Mouse (Mus musculus): ENCODE data around the gene Cbfa2t2. TPM values are rescaled to one million over a fixed set of nuclear protein-coding genes. Genes with fewer than 3 reads are reported as not detected.
A peak's percentile ranks its signal among the peaks of the same experiment; 100 is the strongest.

Gene Cbfa2t2
- total and polyA plus RNA-seq, 2 experiments: 4.3 to 7.3 TPM

GRCm38 (mm10) chr2:154433391-154433790 lies 2.9 kb upstream of the Cbfa2t2 start:
- H3K79me2 ChIP-seq (ENCODE audit: control insufficient read depth, insufficient read depth, low read length): peaks cover 5% of the 10 kb centered on the region; the same call in 1 of the 2 replicates
- no peak overlapping the region for H3K4me3 ChIP-seq (ENCODE audit: insufficient read depth, low read depth, low read length)
- no peak overlapping the region for H3K27ac ChIP-seq (replicated peaks; ENCODE audit: insufficient read depth, low read depth, low read length)
- 43% methylated on average over 3 of the region's 3 CpGs for WGBS
- no peaks in the 10 kb centered on the region for H3K27me3 ChIP-seq (ENCODE audit: control insufficient read depth, insufficient read depth, low read length)
- H3K9ac ChIP-seq (ENCODE audit: low read depth, low read length): no peak overlapping the region
- peaks cover 3% of the 10 kb centered on the region; the same call in 1 of the 2 replicates for H3K4me1 ChIP-seq (ENCODE audit: control insufficient read depth, insufficient read depth, low read length)
- H3K36me3 ChIP-seq (ENCODE audit: control insufficient read depth, insufficient read depth, low read length): no peaks in the 10 kb centered on the region
- peak; percentile 68 for DNase-seq (ENCODE audit: extremely low read depth, low read depth, low spot score)
- TF ChIP-seq POLR2A (IDR thresholded peaks at IDR 0.05; ENCODE audit: extremely low read depth, insufficient read depth, low read length): no peak
- no peak for TF ChIP-seq CTCF (IDR thresholded peaks at IDR 0.05; ENCODE audit: low read depth, low read length)

- TF ChIP-seq POLR2A (IDR thresholded peaks at IDR 0.05; ENCODE audit: extremely low read depth, insufficient read depth, low read length) (no peak), CTCF (IDR thresholded peaks at IDR 0.05; ENCODE audit: low read depth, low read length) (no peak)
- Histone ChIP-seq H3K4me1 (ENCODE audit: control insufficient read depth, insufficient read depth, low read length) (peaks cover 3% of the 10 kb centered on the region; the same call in 1 of the 2 replicates), H3K9ac (ENCODE audit: low read depth, low read length) (no peak overlapping the region), H3K36me3 (ENCODE audit: control insufficient read depth, insufficient read depth, low read length) (no peaks in the 10 kb centered on the region), H3K79me2 (ENCODE audit: control insufficient read depth, insufficient read depth, low read length) (peaks cover 11% of the 10 kb centered on the region; the same call in 1 of the 2 replicates), H3K27ac (replicated peaks; ENCODE audit: insufficient read depth, low read depth, low read length) (no peak overlapping the region), H3K27me3 (ENCODE audit: control insufficient read depth, insufficient read depth, low read length) (no peaks in the 10 kb centered on the region), H3K4me3 (ENCODE audit: insufficient read depth, low read depth, low read length) (no peak overlapping the region)
- no peak for DNase-seq (ENCODE audit: extremely low read depth, low read depth, low spot score)
- WGBS: 94% methylated on average over 7 of the region's 7 CpGs
Measured at GRCm38 (mm10) chr2:154434690-154435089, 1.6 kb upstream of the Cbfa2t2 start.

GRCm38 (mm10) chr2:154436076-154436457 lies 214 bp upstream of the Cbfa2t2 start:
- Histone ChIP-seq H3K79me2 (ENCODE audit: control insufficient read depth, insufficient read depth, low read length) (peaks cover 12% of the 10 kb centered on the region; the same call in 1 of the 2 replicates), H3K27me3 (ENCODE audit: control insufficient read depth, insufficient read depth, low read length) (no peaks in the 10 kb centered on the region), H3K27ac (replicated peaks; ENCODE audit: insufficient read depth, low read depth, low read length) (peak overlapping the region; percentile 43; the same call in 1 of the 2 replicates), H3K4me1 (ENCODE audit: control insufficient read depth, insufficient read depth, low read length) (peaks cover 5% of the 10 kb centered on the region; the same call in 1 of the 2 replicates), H3K9ac (ENCODE audit: low read depth, low read length) (no peak overlapping the region; the same call in 1 of the 2 replicates), H3K36me3 (ENCODE audit: control insufficient read depth, insufficient read depth, low read length) (no peaks in the 10 kb centered on the region), H3K4me3 (ENCODE audit: insufficient read depth, low read depth, low read length) (peak overlapping the region; percentile 48)
- 2% methylated on average over 44 of the region's 44 CpGs for WGBS
- TF ChIP-seq POLR2A (IDR thresholded peaks at IDR 0.05; ENCODE audit: extremely low read depth, insufficient read depth, low read length) (0 out of 2 replicates have a peak, but pooled peaks have one; percentile 17), CTCF (IDR thresholded peaks at IDR 0.05; ENCODE audit: low read depth, low read length) (no peak)
- DNase-seq (ENCODE audit: extremely low read depth, low read depth, low spot score): peak; percentile 85

- no peaks in the 10 kb centered on the region for H3K27me3 ChIP-seq (ENCODE audit: control insufficient read depth, insufficient read depth, low read length)
- no peaks in the 10 kb centered on the region for H3K36me3 ChIP-seq (ENCODE audit: control insufficient read depth, insufficient read depth, low read length)
- peak overlapping the region; percentile 88 for H3K9ac ChIP-seq (ENCODE audit: low read depth, low read length)
- H3K79me2 ChIP-seq (ENCODE audit: control insufficient read depth, insufficient read depth, low read length): peaks cover 15% of the 10 kb centered on the region; the same call in 1 of the 2 replicates
- TF ChIP-seq CTCF (IDR thresholded peaks at IDR 0.05; ENCODE audit: low read depth, low read length) (no peak), POLR2A (IDR thresholded peaks at IDR 0.05; ENCODE audit: extremely low read depth, insufficient read depth, low read length) (no peak)
- peak overlapping the region; percentile 86 for H3K27ac ChIP-seq (replicated peaks; ENCODE audit: insufficient read depth, low read depth, low read length)
- peaks cover 5% of the 10 kb centered on the region; the same call in 1 of the 2 replicates for H3K4me1 ChIP-seq (ENCODE audit: control insufficient read depth, insufficient read depth, low read length)
- no peak for DNase-seq (ENCODE audit: extremely low read depth, low read depth, low spot score)
- H3K4me3 ChIP-seq (ENCODE audit: insufficient read depth, low read depth, low read length): peak overlapping the region; percentile 85
- WGBS: 10% methylated on average over 7 of the region's 7 CpGs
Measured at GRCm38 (mm10) chr2:154437191-154437527, 878 bp downstream of the Cbfa2t2 start.

- Histone ChIP-seq H3K4me1 (ENCODE audit: control insufficient read depth, insufficient read depth, low read length) (peaks cover 5% of the 10 kb centered on the region; the same call in 1 of the 2 replicates), H3K36me3 (ENCODE audit: control insufficient read depth, insufficient read depth, low read length) (peaks cover 2% of the 10 kb centered on the region; the same call in 1 of the 2 replicates), H3K79me2 (ENCODE audit: control insufficient read depth, insufficient read depth, low read length) (peaks cover 30% of the 10 kb centered on the region), H3K4me3 (ENCODE audit: insufficient read depth, low read depth, low read length) (no peak overlapping the region), H3K27me3 (ENCODE audit: control insufficient read depth, insufficient read depth, low read length) (no peaks in the 10 kb centered on the region), H3K9ac (ENCODE audit: low read depth, low read length) (no peak overlapping the region), H3K27ac (replicated peaks; ENCODE audit: insufficient read depth, low read depth, low read length) (no peak overlapping the region)
- no peak for DNase-seq (ENCODE audit: extremely low read depth, low read depth, low spot score)
- TF ChIP-seq POLR2A (IDR thresholded peaks at IDR 0.05; ENCODE audit: extremely low read depth, insufficient read depth, low read length) (no peak), CTCF (IDR thresholded peaks at IDR 0.05; ENCODE audit: low read depth, low read length) (no peak)
Measured at GRCm38 (mm10) chr2:154440453-154440852, 4.2 kb downstream of the Cbfa2t2 start.

GRCm38 (mm10) chr2:154447821-154448220 lies 11.5 kb downstream of the Cbfa2t2 start:
- no peak overlapping the region for H3K27ac ChIP-seq (replicated peaks; ENCODE audit: insufficient read depth, low read depth, low read length)
- no peak overlapping the region for H3K4me3 ChIP-seq (ENCODE audit: insufficient read depth, low read depth, low read length)
- TF ChIP-seq CTCF (IDR thresholded peaks at IDR 0.05; ENCODE audit: low read depth, low read length): no peak
- no peak for TF ChIP-seq POLR2A (IDR thresholded peaks at IDR 0.05; ENCODE audit: extremely low read depth, insufficient read depth, low read length)
- no peak for DNase-seq (ENCODE audit: extremely low read depth, low read depth, low spot score)
- peaks cover 33% of the 10 kb centered on the region for H3K79me2 ChIP-seq (ENCODE audit: control insufficient read depth, insufficient read depth, low read length)
- no peaks in the 10 kb centered on the region for H3K27me3 ChIP-seq (ENCODE audit: control insufficient read depth, insufficient read depth, low read length)
- H3K36me3 ChIP-seq (ENCODE audit: control insufficient read depth, insufficient read depth, low read length): peaks cover 2% of the 10 kb centered on the region; the same call in 1 of the 2 replicates
- H3K9ac ChIP-seq (ENCODE audit: low read depth, low read length): no peak overlapping the region
- WGBS: 98% methylated on average over 8 of the region's 8 CpGs
- H3K4me1 ChIP-seq (ENCODE audit: control insufficient read depth, insufficient read depth, low read length): no peaks in the 10 kb centered on the region; the same call in 1 of the 2 replicates

All from liver, adult 2 months (tissue).